Mouse (Mus musculus): ENCODE results near the gene Ccl5.

Gene Ccl5

DNA sequence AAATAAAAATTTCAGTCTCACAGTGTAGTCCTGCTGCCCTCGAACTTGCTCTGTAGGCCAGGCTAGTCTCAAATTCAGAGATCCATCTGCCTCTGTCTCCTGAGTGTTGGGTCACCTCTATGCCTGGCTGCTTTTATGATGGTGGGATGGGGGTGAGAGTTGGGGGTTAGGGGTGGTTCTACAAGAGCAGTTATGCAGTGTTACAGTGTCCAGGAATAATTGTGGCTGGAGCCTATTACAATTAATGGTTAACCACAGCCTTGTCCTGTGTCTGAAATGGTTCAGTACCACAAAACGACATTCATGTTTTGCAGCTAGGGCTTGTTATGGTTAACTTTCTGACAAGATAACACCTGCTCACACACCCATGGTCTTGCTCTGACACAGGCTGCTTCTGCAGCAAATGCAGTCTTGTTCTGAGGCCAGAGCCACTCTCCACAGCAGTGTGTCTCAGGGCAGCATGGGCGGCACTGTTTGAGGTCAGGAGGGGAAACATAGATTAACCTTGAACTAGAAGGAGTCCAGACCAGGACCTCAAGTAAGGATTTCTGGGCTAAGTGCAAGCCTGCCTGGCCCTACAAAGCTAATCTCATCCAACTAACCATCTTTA is 8.5 kb upstream of the Ccl5 start:
- no peak for DNase-seq (ENCODE audit: low spot score)

DNA sequence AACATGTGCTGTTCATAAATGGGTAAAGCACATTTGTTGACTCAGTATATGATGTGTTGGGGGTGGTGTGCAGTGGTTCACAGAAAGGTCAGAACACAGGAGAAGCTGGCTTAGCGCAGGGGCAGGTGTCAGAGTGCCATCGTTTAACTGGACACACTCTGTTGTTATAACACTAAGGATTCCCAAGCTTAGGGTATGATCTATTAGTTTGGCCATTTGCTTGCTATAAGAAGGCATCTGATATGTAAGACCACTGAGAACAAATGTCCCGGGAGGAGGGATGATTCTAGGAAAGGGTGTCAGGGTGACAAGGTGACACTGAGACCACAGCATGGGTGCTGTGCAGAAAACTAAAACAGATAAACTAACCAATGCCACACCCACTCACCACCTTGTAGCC is 6.5 kb upstream of the Ccl5 start:
- no peak for DNase-seq (ENCODE audit: low spot score)

DNA sequence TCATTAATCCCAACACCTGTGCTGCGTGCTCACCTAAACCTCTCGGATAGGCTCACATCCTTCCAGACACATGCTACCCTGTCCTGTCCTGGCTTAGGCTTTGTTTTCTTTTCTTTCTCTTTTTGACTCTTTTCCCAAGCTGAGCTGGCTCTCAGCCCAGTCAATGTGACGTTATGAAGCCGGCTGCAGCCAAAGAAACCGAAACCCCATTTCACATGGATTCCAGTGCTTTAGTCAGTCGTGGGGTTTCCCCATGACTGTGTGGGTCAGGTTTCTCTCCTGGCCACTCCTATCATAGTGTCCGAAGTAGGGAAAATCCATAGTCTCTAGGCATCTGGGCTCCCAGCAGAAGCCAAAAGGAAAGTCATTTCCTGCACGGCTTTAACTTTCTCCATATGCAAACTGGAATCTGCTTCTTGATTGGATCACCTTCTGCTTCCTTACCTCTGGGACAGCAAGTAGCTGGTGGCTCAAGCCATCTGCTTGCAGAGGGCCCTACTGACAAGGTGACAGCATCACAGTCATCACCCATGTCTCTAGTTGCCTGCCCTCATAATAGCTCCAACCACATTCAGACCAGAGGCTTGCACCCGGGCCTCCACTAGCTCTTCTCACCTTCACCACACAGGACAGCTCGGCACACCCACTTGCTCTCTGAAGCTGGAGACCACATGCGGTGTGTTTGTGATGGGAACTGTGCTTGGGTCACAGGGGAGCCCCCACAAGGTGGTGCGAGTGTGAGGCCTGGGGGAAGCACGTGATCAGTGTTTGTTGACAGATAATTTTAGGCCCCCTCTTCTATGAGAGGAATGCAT is 4.5 kb upstream of the Ccl5 start:
- DNase-seq (ENCODE audit: low spot score), result peak; percentile 65

DNA sequence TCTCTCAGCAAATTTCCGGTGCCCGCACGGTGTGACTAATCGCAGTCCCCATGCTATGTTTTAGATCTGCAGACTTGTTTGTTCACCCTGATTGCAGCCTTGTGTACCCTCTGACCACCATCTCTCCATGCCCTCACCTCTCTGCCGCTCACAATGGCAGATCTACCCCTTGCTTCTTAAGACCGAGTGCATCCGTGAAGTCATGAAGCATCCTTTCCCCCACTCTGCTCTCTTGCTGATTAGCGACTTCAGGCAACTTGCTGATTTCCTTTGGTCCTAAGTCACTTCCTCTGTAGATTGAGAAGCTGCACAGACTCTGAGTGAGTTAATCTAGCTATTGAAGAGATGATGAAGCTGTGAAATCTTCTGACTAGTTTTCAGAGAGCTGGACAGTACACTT is 3.8 kb upstream of the Ccl5 start:
- no peak for DNase-seq (ENCODE audit: low spot score)

DNA sequence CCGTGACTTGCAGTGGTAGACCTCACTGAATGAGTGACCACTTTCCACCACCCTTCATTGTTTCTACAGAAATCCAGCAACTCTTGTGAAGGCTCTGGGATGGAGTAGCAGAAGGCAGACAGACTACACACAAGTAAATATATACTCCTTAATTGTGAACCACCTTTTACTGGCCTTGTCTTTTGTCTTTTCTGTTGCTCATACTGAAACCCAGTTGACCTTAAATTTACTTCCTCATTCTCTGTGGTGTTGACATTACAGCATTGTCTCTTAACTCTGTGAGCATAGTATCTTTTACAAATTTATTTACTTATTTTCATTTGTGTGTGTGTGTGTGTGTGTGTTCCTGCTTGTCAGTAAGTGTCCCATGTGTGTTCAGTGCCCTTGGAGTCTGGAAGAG is 2.9 kb upstream of the Ccl5 start:
- DNase-seq (ENCODE audit: low spot score), result no peak

DNA sequence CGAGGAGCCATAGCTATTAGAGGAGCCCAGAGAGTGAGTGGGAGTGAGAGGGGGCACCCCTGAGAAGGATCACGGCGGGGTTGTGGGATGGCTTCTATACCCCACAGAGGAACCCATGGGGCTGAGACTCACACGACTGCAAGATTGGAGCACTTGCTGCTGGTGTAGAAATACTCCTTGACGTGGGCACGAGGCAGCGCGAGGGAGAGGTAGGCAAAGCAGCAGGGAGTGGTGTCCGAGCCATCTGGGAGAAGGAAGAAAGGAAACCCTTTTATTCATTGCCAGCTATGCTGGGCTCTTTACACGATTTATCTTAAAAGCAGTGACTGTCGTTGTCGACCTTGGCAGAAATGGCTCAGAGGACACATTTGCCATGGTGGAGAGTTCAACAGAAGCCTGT is 1.3 kb downstream of the Ccl5 start:
- no peak for DNase-seq (ENCODE audit: low spot score)

DNA sequence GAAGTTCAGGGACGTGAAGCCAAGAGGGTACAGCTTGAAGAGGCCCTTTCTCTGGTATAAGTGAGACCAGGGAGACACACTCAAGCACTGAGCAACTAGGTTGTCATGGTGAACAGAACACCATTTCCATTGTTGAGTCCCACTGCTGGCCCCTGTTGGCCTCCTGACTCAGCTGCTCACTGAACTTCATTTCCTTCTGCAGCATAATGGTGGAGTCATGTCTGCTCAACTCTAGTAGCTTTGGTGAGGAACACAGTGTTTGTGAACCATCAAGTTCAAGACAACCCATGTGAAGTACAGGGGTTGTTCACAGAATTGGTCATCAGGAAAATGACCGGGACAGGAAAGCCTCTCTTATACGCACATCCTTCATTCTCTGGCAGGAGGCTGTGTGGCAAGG is 8.2 kb downstream of the Ccl5 start, which contains the start of gene Heatr9:
Gene Heatr9 (minus strand): TSS at position 101 of the 400 bp plus-strand sequence.
- DNase-seq (ENCODE audit: low spot score), result no peak

DNA sequence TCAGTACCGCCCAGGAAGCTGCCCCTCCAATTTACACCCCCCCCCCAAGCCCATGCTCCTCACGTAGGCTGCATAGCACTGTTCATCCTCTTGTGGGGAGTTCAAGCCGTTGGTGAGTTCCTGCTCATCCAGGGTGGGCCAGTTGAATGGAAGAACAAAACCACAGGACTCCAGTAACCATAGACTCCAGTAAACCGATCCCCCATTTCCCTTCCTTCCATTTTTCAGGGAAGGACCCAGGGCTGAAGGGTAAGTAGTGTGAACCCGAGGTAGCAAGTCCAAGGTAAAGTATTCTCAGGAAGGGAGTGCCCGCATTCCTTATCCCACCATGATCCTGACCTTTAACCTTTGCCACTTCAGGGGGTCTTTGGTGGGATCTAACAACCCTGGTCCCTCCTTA is 11.9 kb downstream of the Ccl5 start:
- no peak for DNase-seq (ENCODE audit: low spot score)

DNA sequence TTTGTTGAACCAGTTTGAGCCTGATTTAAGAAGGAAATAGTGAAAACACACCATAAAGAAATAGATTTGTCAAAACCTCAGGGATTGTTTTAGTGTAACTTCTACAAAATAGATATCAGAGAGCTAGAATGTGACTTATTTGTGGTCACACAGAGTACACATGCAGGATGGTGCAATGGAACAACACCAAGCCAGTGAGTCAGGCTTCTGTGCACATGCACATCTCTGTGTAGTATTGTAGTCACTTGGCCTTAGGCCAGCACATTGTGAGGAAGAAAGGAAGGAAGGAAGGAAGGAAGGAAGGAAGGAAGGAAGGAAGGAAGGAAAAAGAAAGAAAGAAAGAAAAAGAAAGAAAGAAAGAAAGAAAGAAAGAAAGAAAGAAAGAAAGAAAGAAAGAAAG is 13.2 kb downstream of the Ccl5 start:
- no peak for DNase-seq (ENCODE audit: low spot score)

DNA sequence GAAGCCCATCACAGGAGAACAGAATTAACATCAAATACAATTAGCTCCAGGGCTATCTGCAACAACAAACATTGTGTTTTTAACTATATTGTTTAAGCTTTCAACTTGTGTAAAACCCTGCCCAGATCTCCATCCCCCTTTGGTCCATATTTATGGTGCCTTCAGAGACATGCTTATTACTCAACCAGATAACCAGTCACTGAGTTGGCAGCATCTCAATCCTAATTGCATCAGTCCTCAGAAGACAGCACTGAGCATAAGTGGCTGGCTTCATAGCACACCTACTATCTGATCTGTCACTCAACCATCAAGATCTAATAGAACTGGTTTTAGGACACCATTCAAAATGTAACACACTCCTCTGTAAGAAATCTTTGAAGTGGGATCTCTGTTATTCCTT is 20.8 kb downstream of the Ccl5 start:
- no peak for DNase-seq (ENCODE audit: low spot score)

DNA sequence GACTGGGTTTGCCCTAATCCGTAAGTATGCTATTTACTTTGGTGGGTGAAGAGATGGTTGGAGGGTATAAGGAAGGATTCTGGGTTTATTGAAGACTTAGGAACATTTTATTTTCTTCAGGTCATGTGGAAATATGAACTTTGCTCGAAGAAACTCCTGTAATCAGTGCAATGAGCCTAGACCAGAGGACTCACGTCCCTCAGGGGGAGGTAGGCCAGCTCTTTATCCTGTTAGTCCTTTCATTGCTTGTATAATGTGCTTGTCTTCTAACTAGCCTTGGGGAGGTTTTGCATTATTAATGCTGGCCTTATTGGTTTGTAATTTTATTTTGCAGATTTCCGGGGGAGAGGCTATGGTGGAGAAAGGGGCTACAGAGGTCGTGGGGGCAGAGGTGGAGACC is 26.0 kb downstream of the Ccl5 start:
- no peak for DNase-seq (ENCODE audit: low spot score)

DNA sequence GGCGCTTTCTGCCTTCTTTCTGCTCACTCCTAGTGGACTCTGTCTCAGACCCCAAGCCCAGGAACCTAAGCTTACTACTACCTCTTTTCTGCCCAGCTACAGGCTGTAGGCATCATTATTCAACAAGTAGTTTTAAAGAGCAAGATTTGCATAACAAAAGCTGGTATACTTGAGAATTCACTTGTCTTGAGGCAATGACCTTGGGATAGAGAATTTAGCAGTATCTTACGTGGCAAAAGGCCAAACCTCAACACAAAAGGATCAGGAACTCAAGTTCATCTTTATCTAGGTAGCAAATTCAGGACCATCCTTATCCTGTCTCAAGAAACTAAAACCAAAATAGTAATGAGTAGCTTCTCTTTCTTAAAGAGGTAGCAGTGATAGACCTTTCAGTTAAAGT is 34.7 kb downstream of the Ccl5 start:
- DNase-seq (ENCODE audit: low spot score), result no peak

DNA sequence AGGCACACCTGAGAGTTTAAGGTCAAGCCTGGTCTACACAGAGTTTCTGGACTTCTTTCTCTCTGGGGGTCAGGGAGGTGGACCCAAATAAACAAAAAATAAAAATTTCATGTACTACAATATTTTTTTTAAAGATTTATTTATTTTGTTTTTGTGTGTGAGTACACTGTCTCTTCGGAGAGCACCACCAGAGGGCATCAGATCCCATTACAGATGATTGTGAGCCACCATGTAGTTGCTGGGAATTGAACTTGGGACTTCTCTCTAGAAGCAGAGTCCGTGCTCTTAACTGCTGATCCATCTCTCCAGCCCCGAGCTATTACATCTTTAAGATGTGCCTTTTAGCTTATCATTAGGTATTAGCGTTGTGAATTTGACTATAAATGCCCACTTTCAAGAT is 38.8 kb downstream of the Ccl5 start:
- DNase-seq (ENCODE audit: low spot score), result no peak

All from lung, postnatal 25 days (tissue).